Mouse (Mus musculus) testis, adult 2 months (tissue): ENCODE data around the gene Anp32a. TPM values are rescaled to one million over a fixed set of nuclear protein-coding genes. Genes with fewer than 3 reads are reported as not detected.

Experiments used
- H3K27ac ChIP-seq: fragments of 200-500 bp; 2 replicates; pipeline ENCODE4 v1.5.1; 2012; ENCODE audit warnings: low read depth, low read length; ENCODE audit not compliant: control insufficient read depth, insufficient read depth
- H3K27me3 ChIP-seq: fragments of 200-500 bp; 2 replicates; pipeline ENCODE4 v1.6.1; 2012; ENCODE audit warnings: mild to moderate bottlenecking, low read length, moderate library complexity; ENCODE audit not compliant: control insufficient read depth, insufficient read depth
- H3K36me3 ChIP-seq: fragments of 200-500 bp; 2 replicates; pipeline ENCODE4 v1.6.1; 2012; ENCODE audit warnings: mild to moderate bottlenecking, low read length; ENCODE audit not compliant: control insufficient read depth, insufficient read depth
- H3K4me1 ChIP-seq: fragments of 200-500 bp; 2 replicates; pipeline ENCODE4 v1.6.1; 2012; ENCODE audit warnings: low read length; ENCODE audit not compliant: control insufficient read depth, insufficient read depth
- H3K4me3 ChIP-seq: fragments of 200-500 bp; 2 replicates; pipeline ENCODE4 v1.5.1; 2012; ENCODE audit warnings: low read depth, mild to moderate bottlenecking, low read length, moderate library complexity, mixed read lengths; ENCODE audit not compliant: control insufficient read depth
- CTCF ChIP-seq: fragments of 200-500 bp; IDR thresholded peaks from 2 replicates; pipeline ENCODE4 v1.5.1; 2012; ENCODE audit warnings: low read depth, mild to moderate bottlenecking, inconsistent platforms, low read length, moderate library complexity; ENCODE audit not compliant: control insufficient read depth, insufficient read depth, insufficient replicate concordance
- POLR2A ChIP-seq: fragments of 200-500 bp; IDR thresholded peaks from 2 replicates; pipeline ENCODE4 v1.6.1; 2012; ENCODE audit warnings: low read depth, mild to moderate bottlenecking, inconsistent platforms, low read length, moderate library complexity; ENCODE audit not compliant: control insufficient read depth
- polyA plus RNA-seq: library from polyadenylated mRNA; depleted of rRNA; stranded (reverse); fragments of >200 nt; gene quantifications from 2 replicates; pipeline ENCODE4 v1.2.3, GENCODE M21; 2012

Anp32a gene
- polyA plus RNA-seq, 1 experiment: 7.2 TPM

DNA sequence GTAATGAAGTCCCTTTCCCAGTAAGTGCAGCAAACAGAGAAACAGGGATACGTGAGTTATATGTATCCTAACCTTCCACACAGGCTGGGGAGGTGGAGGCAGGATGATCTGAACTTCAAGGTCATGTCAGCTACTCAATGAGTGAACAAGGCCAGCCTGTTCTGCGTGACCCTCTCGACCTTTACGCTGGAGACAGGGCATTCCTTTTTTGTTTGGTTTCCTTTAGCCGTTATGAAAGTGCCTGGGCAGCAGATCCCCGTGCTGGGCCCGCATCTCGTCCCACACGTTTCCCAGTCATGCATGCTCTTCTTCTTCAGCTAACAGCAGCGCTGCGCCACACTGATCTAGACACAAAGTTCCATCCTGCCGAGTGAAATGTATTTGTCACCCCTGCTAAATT is 5.7 kb upstream of the Anp32a start:
- H3K27me3 ChIP-seq: no peaks in the 10 kb centered on the region
- no peak for TF ChIP-seq CTCF
- TF ChIP-seq POLR2A: no peak
- peaks cover 5% of the 10 kb centered on the region for H3K4me1 ChIP-seq
- no peaks in the 10 kb centered on the region for H3K36me3 ChIP-seq
- H3K27ac ChIP-seq: no peak overlapping the region
- no peak overlapping the region for H3K4me3 ChIP-seq

DNA sequence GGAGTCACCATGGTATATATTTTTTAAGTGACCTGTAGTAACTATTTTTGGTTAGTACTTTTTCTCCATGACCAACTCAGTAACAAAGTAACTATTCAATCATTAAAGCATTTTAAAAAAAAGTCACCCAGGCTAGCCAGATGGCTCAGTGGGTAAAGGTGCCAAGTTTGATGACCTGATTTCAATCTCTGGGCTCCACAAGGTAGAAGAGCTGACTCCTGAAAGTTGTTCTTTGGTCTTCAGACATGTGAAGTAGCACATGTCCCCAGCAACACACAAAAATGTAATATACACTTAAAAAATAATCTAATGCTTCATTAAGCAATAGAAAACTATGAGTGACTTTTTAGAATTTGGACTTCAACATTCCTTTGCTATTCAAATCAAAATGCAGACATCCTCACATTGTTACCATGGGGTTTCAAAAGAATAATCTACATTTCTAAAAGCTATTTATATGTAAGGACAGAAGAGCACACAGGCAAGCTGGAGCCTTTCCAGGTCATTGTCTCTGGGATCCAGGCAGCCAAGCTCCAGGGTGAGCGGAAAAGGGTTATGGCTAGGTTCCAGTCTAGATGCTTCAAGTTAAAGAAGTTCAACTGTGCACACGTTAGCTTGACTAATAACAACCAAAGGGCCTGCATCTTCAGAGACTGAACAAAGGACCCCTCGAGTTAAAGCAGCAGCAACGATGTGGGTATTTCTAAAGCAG is 3.0 kb upstream of the Anp32a start:
- H3K4me3 ChIP-seq: no peak overlapping the region
- H3K27me3 ChIP-seq: no peaks in the 10 kb centered on the region
- peaks cover 16% of the 10 kb centered on the region for H3K4me1 ChIP-seq
- H3K27ac ChIP-seq: no peak overlapping the region; the same call in 1 of the 2 replicates
- H3K36me3 ChIP-seq: no peaks in the 10 kb centered on the region
- TF ChIP-seq POLR2A (no peak), CTCF (no peak)

DNA sequence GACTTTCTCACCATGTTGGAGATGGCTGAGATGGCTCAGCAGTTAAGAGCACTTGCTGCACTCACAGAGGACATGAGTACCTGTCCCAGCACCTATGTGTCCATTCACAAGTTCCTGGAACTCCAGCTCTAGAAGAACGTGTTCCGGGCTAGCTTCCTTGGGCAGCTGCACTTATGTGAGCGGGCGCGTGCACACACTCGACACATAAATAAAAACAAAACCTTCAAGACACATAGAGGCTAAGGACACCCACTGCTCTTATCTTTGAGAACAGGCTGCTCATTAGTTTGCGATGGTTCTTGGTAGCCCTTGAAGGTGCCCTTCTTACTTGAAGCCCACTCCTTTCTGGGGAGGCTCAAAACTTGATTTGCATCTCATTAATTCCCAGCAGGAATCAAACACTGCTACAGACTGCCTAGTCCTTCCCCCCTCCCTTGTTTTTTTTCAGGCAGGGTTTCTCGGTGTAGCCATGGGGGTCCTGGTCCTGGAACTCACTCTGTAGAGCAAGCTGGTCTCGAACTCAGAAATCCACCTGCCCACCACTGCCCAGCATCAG is 2.4 kb upstream of the Anp32a start:
- Histone ChIP-seq H3K36me3 (no peaks in the 10 kb centered on the region), H3K27ac (no peak overlapping the region), H3K4me1 (peaks cover 17% of the 10 kb centered on the region), H3K27me3 (no peaks in the 10 kb centered on the region), H3K4me3 (no peak overlapping the region)
- no peak for TF ChIP-seq CTCF
- no peak for TF ChIP-seq POLR2A

GRCm38 (mm10) chr9:62340301-62341122 is 581 bp upstream of the Anp32a start:
- Histone ChIP-seq H3K4me3 (peak overlapping the region; percentile 83), H3K27me3 (no peaks in the 10 kb centered on the region), H3K27ac (no peak overlapping the region), H3K4me1 (peaks cover 19% of the 10 kb centered on the region), H3K36me3 (no peaks in the 10 kb centered on the region)
- no peak for TF ChIP-seq CTCF
- TF ChIP-seq POLR2A: no peak

- Histone ChIP-seq H3K36me3 (no peaks in the 10 kb centered on the region), H3K4me1 (peaks cover 19% of the 10 kb centered on the region), H3K4me3 (peak overlapping the region; percentile 64), H3K27ac (peak overlapping the region; percentile 83), H3K27me3 (no peaks in the 10 kb centered on the region)
- TF ChIP-seq POLR2A: no peak
- no peak for TF ChIP-seq CTCF
These were observed 778 bp downstream of the Anp32a start for GRCm38 (mm10) chr9:62341701-62342440.

GRCm38 (mm10) chr9:62342441-62343191 is 1.5 kb downstream of the Anp32a start:
- Histone ChIP-seq H3K36me3 (no peaks in the 10 kb centered on the region), H3K27me3 (no peaks in the 10 kb centered on the region), H3K4me3 (peak overlapping the region; percentile 64), H3K4me1 (peaks cover 19% of the 10 kb centered on the region), H3K27ac (peak overlapping the region; percentile 83)
- TF ChIP-seq POLR2A (peak; percentile 13; the same call in 1 of the 2 replicates), CTCF (no peak)
